Mouse (Mus musculus) MEL (cell line): ENCODE measurements around the gene Ccng2. TPM values are rescaled to one million over a fixed set of nuclear protein-coding genes. Genes with fewer than 3 reads are reported as not detected.

Experiments
- DNase-seq: peaks from one replicate; pipeline ENCODE4 v3.0.0; 2011; ENCODE audit warnings: low read depth, low spot score
- H3K27ac ChIP-seq: 2 replicates; pipeline ENCODE4 v1.5.1; 2012; ENCODE audit warnings: low read depth, mild to moderate bottlenecking, control low read depth, low read length, moderate library complexity; ENCODE audit not compliant: control insufficient read depth
- H3K27me3 ChIP-seq, 2 experiments: fragments of 150-350 bp in 1 of 2; sonication (generic) in 1 of 2; 2 replicates each; pipeline ENCODE4 v1.6.1; 2012; ENCODE audit warnings: low read length in 2 of 2, mild to moderate bottlenecking in 2 of 2, improper control_type of control experiment in 1 of 2, moderate library complexity in 1 of 2; ENCODE audit not compliant: insufficient read depth in 2 of 2, control insufficient read depth in 1 of 2
- H3K36me3 ChIP-seq, 2 experiments: 2 replicates each; pipeline ENCODE4 v1.6.1; 2012 to 2014; ENCODE audit warnings: low read length in 2 of 2, improper control_type of control experiment in 1 of 2, inconsistent platforms in 1 of 2, mild to moderate bottlenecking in 1 of 2; ENCODE audit not compliant: insufficient read depth in 2 of 2, control insufficient read depth in 1 of 2
- H3K4me1 ChIP-seq, 2 experiments: fragments of 150-350 bp in 1 of 2; sonication (generic) in 1 of 2; 2 replicates each; pipeline ENCODE4 v1.6.1; 2012; ENCODE audit warnings: low read length in 2 of 2, improper control_type of control experiment in 1 of 2, mild to moderate bottlenecking in 1 of 2; ENCODE audit not compliant: insufficient read depth in 2 of 2, control insufficient read depth in 1 of 2
- H3K4me3 ChIP-seq, 2 experiments: fragments of 150-350 bp in 1 of 2; sonication (generic) in 1 of 2; 2 replicates each; pipeline ENCODE4 v1.5.1; 2012; ENCODE audit warnings: low read depth in 2 of 2, low read length in 2 of 2, mild to moderate bottlenecking in 2 of 2, moderate library complexity in 2 of 2, control low read depth in 1 of 2, improper control_type of control experiment in 1 of 2; ENCODE audit not compliant: control insufficient read depth in 1 of 2, insufficient read depth in 1 of 2
- H3K79me2 ChIP-seq: 2 replicates; pipeline ENCODE4 v1.6.1; 2012; ENCODE audit warnings: mild to moderate bottlenecking, low read length, moderate library complexity; ENCODE audit not compliant: control insufficient read depth, poor library complexity, insufficient read depth
- H3K9ac ChIP-seq: 2 replicates; pipeline ENCODE4 v1.6.1; 2012; ENCODE audit warnings: low read depth, mild to moderate bottlenecking, control low read depth, low read length, moderate library complexity; ENCODE audit not compliant: control insufficient read depth, poor library complexity, severe bottlenecking
- H3K9me3 ChIP-seq: fragments of 150-350 bp; sonication (generic); replicated peaks from 2 replicates; pipeline ENCODE4 v1.6.1; 2012; ENCODE audit warnings: mild to moderate bottlenecking, low read length, improper control_type of control experiment, moderate library complexity; ENCODE audit not compliant: insufficient read depth
- BHLHE40 ChIP-seq: IDR thresholded peaks from 2 replicates; pipeline ENCODE4 v1.6.1; 2012; ENCODE audit warnings: low read depth, mild to moderate bottlenecking, inconsistent platforms, low read length, improper control_type of control experiment, borderline replicate concordance
- CHD1 ChIP-seq: IDR thresholded peaks from 2 replicates; pipeline ENCODE4 v1.6.1; 2012; ENCODE audit warnings: low read depth, mild to moderate bottlenecking, inconsistent platforms, low read length, improper control_type of control experiment
- CHD2 ChIP-seq: IDR thresholded peaks from 2 replicates; pipeline ENCODE4 v1.6.1; 2011; ENCODE audit warnings: low read length, improper control_type of control experiment
- CTCF ChIP-seq, 3 experiments: IDR thresholded peaks in 2 of 3; conservative IDR thresholded peaks in 1 of 3; 2 replicates each; pipeline ENCODE4 v1.5.1; 2011 to 2012; ENCODE audit warnings: low read length in 3 of 3, low read depth in 2 of 3, mild to moderate bottlenecking in 2 of 3, improper control_type of control experiment in 1 of 3, inconsistent platforms in 1 of 3, mixed read lengths in 1 of 3, moderate library complexity in 1 of 3; ENCODE audit not compliant: control insufficient read depth in 1 of 3, insufficient read depth in 1 of 3, poor library complexity in 1 of 3, severe bottlenecking in 1 of 3
- E2F4 ChIP-seq: IDR thresholded peaks from 2 replicates; pipeline ENCODE4 v1.6.1; 2011; ENCODE audit warnings: low read depth, low read length, improper control_type of control experiment, borderline replicate concordance
- ELF1 ChIP-seq: IDR thresholded peaks from 2 replicates; pipeline ENCODE4 v1.6.1; 2014; ENCODE audit warnings: low read depth, mild to moderate bottlenecking, inconsistent platforms, low read length, improper control_type of control experiment, moderate library complexity
- GABPA ChIP-seq: IDR thresholded peaks from 2 replicates; pipeline ENCODE4 v1.6.1; 2012; ENCODE audit warnings: low read depth, mild to moderate bottlenecking, inconsistent platforms, low read length, improper control_type of control experiment, moderate library complexity
- GATA1 ChIP-seq: IDR thresholded peaks from 2 replicates; pipeline ENCODE4 v1.6.1; 2011; ENCODE audit warnings: low read depth, low read length, improper control_type of control experiment
- HCFC1 ChIP-seq: IDR thresholded peaks from 2 replicates; pipeline ENCODE4 v1.6.1; 2012; ENCODE audit warnings: low read depth, mild to moderate bottlenecking, inconsistent platforms, low read length, improper control_type of control experiment, moderate library complexity
- JUND ChIP-seq: IDR thresholded peaks from 2 replicates; pipeline ENCODE4 v1.6.1; 2011; ENCODE audit warnings: low read depth, mild to moderate bottlenecking, improper control_type of control experiment, low read length
- KAT2A ChIP-seq: conservative IDR thresholded peaks from 2 replicates; pipeline ENCODE4 v1.6.1; 2012; ENCODE audit warnings: low read depth, low read length, improper control_type of control experiment, inconsistent platforms
- MAFK ChIP-seq: IDR thresholded peaks from 2 replicates; pipeline ENCODE4 v1.6.1; 2011; ENCODE audit warnings: low read depth, mild to moderate bottlenecking, low read length, improper control_type of control experiment, borderline replicate concordance
- MAX ChIP-seq: IDR thresholded peaks from 2 replicates; pipeline ENCODE4 v1.6.1; 2011; ENCODE audit warnings: low read length, improper control_type of control experiment
- MAZ ChIP-seq: IDR thresholded peaks from 2 replicates; pipeline ENCODE4 v1.6.1; 2012; ENCODE audit warnings: low read depth, mild to moderate bottlenecking, inconsistent platforms, low read length, improper control_type of control experiment
- MEF2A ChIP-seq: IDR thresholded peaks from 2 replicates; pipeline ENCODE4 v1.6.1; 2014; ENCODE audit warnings: low read depth, mild to moderate bottlenecking, inconsistent platforms, low read length, improper control_type of control experiment; ENCODE audit not compliant: poor library complexity, insufficient replicate concordance, severe bottlenecking; ENCODE audit errors: extremely low read depth
- MXI1 ChIP-seq: IDR thresholded peaks from 2 replicates; pipeline ENCODE4 v1.6.1; 2011; ENCODE audit warnings: mild to moderate bottlenecking, low read depth, low read length, improper control_type of control experiment
- MYB ChIP-seq: IDR thresholded peaks from 2 replicates; pipeline ENCODE4 v1.6.1; 2011; ENCODE audit warnings: mild to moderate bottlenecking, low read depth, low read length, improper control_type of control experiment
- MYC ChIP-seq: IDR thresholded peaks from 2 replicates; pipeline ENCODE4 v1.6.1; 2011; ENCODE audit warnings: low read depth, mild to moderate bottlenecking, low read length, improper control_type of control experiment, moderate library complexity
- NELFE ChIP-seq: IDR thresholded peaks from 2 replicates; pipeline ENCODE4 v1.6.1; 2011; ENCODE audit warnings: low read depth, low read length, improper control_type of control experiment
- NRF1 ChIP-seq: IDR thresholded peaks from 2 replicates; pipeline ENCODE4 v1.6.1; 2014; ENCODE audit warnings: low read depth, mild to moderate bottlenecking, inconsistent platforms, low read length, improper control_type of control experiment, moderate library complexity; ENCODE audit not compliant: poor library complexity, insufficient read depth, severe bottlenecking
- POLR2A ChIP-seq, 2 experiments: IDR thresholded peaks; 2 replicates each; pipeline ENCODE4 v1.6.1; 2011 to 2012; ENCODE audit warnings: low read length in 2 of 2, mild to moderate bottlenecking in 2 of 2, control low read depth in 1 of 2, improper control_type of control experiment in 1 of 2, low read depth in 1 of 2, moderate library complexity in 1 of 2; ENCODE audit not compliant: control insufficient read depth in 1 of 2, insufficient read depth in 1 of 2, poor library complexity in 1 of 2
- POLR2AphosphoS2 ChIP-seq: IDR thresholded peaks from 2 replicates; pipeline ENCODE4 v1.6.1; 2011; ENCODE audit warnings: low read length, improper control_type of control experiment
- POLR2AphosphoS5 ChIP-seq: IDR thresholded peaks from 2 replicates; pipeline ENCODE4 v1.6.1; 2012; ENCODE audit warnings: low read depth, borderline replicate concordance, mild to moderate bottlenecking, inconsistent platforms, low read length, moderate library complexity, mixed read lengths
- RAD21 ChIP-seq: IDR thresholded peaks from 2 replicates; pipeline ENCODE4 v1.6.1; 2011; ENCODE audit warnings: mild to moderate bottlenecking, low read depth, low read length, improper control_type of control experiment
- RCOR1 ChIP-seq: IDR thresholded peaks from 2 replicates; pipeline ENCODE4 v1.6.1; 2012; ENCODE audit warnings: low read depth, mild to moderate bottlenecking, inconsistent platforms, low read length, improper control_type of control experiment
- SIN3A ChIP-seq: IDR thresholded peaks from 2 replicates; pipeline ENCODE4 v1.6.1; 2012; ENCODE audit warnings: low read length, improper control_type of control experiment, inconsistent platforms
- TAL1 ChIP-seq: IDR thresholded peaks from 2 replicates; pipeline ENCODE4 v1.6.1; 2012; ENCODE audit warnings: mild to moderate bottlenecking, inconsistent platforms, low read length, moderate library complexity, mixed read lengths
- TBP ChIP-seq: IDR thresholded peaks from 2 replicates; pipeline ENCODE4 v1.8.0; 2011; ENCODE audit warnings: low read depth, low read length, improper control_type of control experiment
- TCF12 ChIP-seq: IDR thresholded peaks from 2 replicates; pipeline ENCODE4 v1.6.1; 2014; ENCODE audit warnings: low read depth, mild to moderate bottlenecking, inconsistent platforms, low read length, improper control_type of control experiment, moderate library complexity
- UBTF ChIP-seq: IDR thresholded peaks from 2 replicates; pipeline ENCODE4 v1.6.1; 2012; ENCODE audit warnings: low read depth, mild to moderate bottlenecking, inconsistent platforms, low read length, improper control_type of control experiment, moderate library complexity, borderline replicate concordance; ENCODE audit not compliant: insufficient read depth
- USF1 ChIP-seq: IDR thresholded peaks from 2 replicates; pipeline ENCODE4 v1.6.1; 2014; ENCODE audit warnings: low read depth, mild to moderate bottlenecking, inconsistent platforms, low read length, improper control_type of control experiment, moderate library complexity
- ZC3H11A ChIP-seq: IDR thresholded peaks from 2 replicates; pipeline ENCODE4 v1.6.1; 2012; ENCODE audit warnings: low read depth, mild to moderate bottlenecking, inconsistent platforms, low read length, improper control_type of control experiment
- ZKSCAN1 ChIP-seq: IDR thresholded peaks from 2 replicates; pipeline ENCODE4 v1.6.1; 2012; ENCODE audit warnings: low read depth, mild to moderate bottlenecking, inconsistent platforms, low read length, improper control_type of control experiment, moderate library complexity
- ZMIZ1 ChIP-seq: IDR thresholded peaks from 2 replicates; pipeline ENCODE4 v1.6.1; 2012; ENCODE audit warnings: low read depth, mild to moderate bottlenecking, inconsistent platforms, low read length, improper control_type of control experiment, moderate library complexity
- ZNF384 ChIP-seq: IDR thresholded peaks from 2 replicates; pipeline ENCODE4 v1.6.1; 2012; ENCODE audit warnings: low read depth, mild to moderate bottlenecking, inconsistent platforms, low read length, improper control_type of control experiment
- polyA plus RNA-seq, 2 experiments: library from polyadenylated mRNA; stranded (reverse) in 1 of 2; unstranded in 1 of 2; fragments of >175 nt in 1 of 2; fragments of >200 nt in 1 of 2; gene quantifications; 2 replicates each; pipeline versions ENCODE4 v1.2.1 to v1.2.4; 2012; ENCODE audit warnings: low replicate concordance in 2 of 2, low read depth in 1 of 2; ENCODE audit not compliant: insufficient read length in 2 of 2, insufficient read depth in 1 of 2, missing spikeins in 1 of 2
- total RNA-seq: library from RNA; depleted of rRNA; stranded (reverse); fragments of 300-350 nt; gene quantifications from 2 replicates; pipeline ENCODE4 v1.2.3, GENCODE M21; 2012; rRNA removed

Gene Ccng2
- total RNA-seq (1.0 and 4.6 TPM in 2 replicates), polyA plus RNA-seq (1 to 10 TPM in 1 of 2 experiments, not detected in 1; 3.7 TPM)

- Histone ChIP-seq H3K27me3 (no peaks in the 10 kb centered on the region), H3K27ac (peak within 1 kb of the TSS; percentile 87), H3K9ac (peak within 1 kb of the TSS; percentile 79), H3K9me3 (no peaks in the 10 kb centered on the region), H3K4me1 (peaks cover 9 to 19% of the 10 kb centered on the region in 2 experiments; a peak in 3 of 4 replicates), H3K4me3 (peak within 1 kb of the TSS; percentile 72 to 77), H3K36me3 (peaks cover 0 to 30% of the 10 kb centered on the region in 2 experiments; a peak in 3 of 4 replicates), H3K79me2 (peaks cover 1% of the 10 kb centered on the region; the same call in 1 of the 2 replicates)
- peak; percentile 99 for DNase-seq
- TF ChIP-seq MEF2A (no peak), CHD1 (no peak), KAT2A (peak; percentile 81), MAFK (no peak), ZKSCAN1 (no peak), ZC3H11A (no peak), RAD21 (no peak), MYC (no peak; the same call in 1 of the 2 replicates), MAZ (peak; percentile 23; the same call in 1 of the 2 replicates), TAL1 (no peak), SIN3A (peak; percentile 99), USF1 (peak; percentile 80), GABPA (no peak), RCOR1 (no peak), MYB (no peak), ZMIZ1 (peak; percentile 77), E2F4 (peak; percentile 89; the same call in 1 of the 2 replicates), MAX (peak; percentile 87), BHLHE40 (no peak), UBTF (no peak), GATA1 (peak; percentile 92), ELF1 (0 out of 2 replicates have a peak, but pooled peaks have one; percentile 27), HCFC1 (peak; percentile 68; the same call in 1 of the 2 replicates), CHD2 (peak; percentile 46; the same call in 1 of the 2 replicates), ZNF384 (no peak; the same call in 1 of the 2 replicates), POLR2AphosphoS2 (no peak), TCF12 (no peak; the same call in 1 of the 2 replicates), POLR2A (IDR thresholded peaks at IDR 0.05; ENCODE audit: control insufficient read depth in 1 of 2, insufficient read depth in 1 of 2, low read depth in 1 of 2, low read length in 2 of 2, poor library complexity in 1 of 2) (peak; percentile 47 to 53; a peak in 3 of 4 replicates), NELFE (peak; percentile 51), TBP (peak; percentile 73), POLR2AphosphoS5 (no peak), NRF1 (peak; percentile 83), JUND (no peak), CTCF (IDR thresholded peaks at IDR 0.05 in 2 of 3, conservative IDR thresholded peaks at IDR 0.05 in 1 of 3; ENCODE audit: control insufficient read depth in 1 of 3, insufficient read depth in 1 of 3, low read depth in 2 of 3, low read length in 3 of 3, poor library complexity in 1 of 3, severe bottlenecking in 1 of 3) (no peak), MXI1 (peak; percentile 84)
Observed at GRCm38 (mm10) chr5:93266883-93267704, at the start of gene Ccng2. Ccng2 (plus strand) TSS chr5:93267257.
